Comparison of ENCODE assay signal across 12 mouse cellular contexts in genomic region chr10:81087021-81087420, GRCm38 (mm10). TPM values are rescaled to one million over a fixed set of nuclear protein-coding genes. Genes with fewer than 3 reads are reported as not detected.
A peak's percentile ranks its signal among the peaks of the same experiment; 100 is the strongest.
DNase-seq lines count a peak whose midpoint lies in the region; ATAC-seq and TF ChIP-seq lines count a peak whose summit lies in the region.
"Had no signal": no experiment of that assay in that cellular context is flagged by ENCODE, and none has a peak within 500 bp of the region (broad histone marks: within the 10 kb centered on the region; RNA-seq: fewer than 3 reads in every experiment).

No protein-coding gene starts in this region.

- no peaks in the 10 kb centered on the region for H3K27me3 ChIP-seq in kidney, embryonic 15.5 days
- H3K27me3 ChIP-seq in E14TG2a.4 (ENCODE audit: insufficient read depth, low read length), result no peaks in the 10 kb centered on the region
- H3K27me3 ChIP-seq: embryonic facial prominence, embryonic 12.5 days; midbrain, embryonic 15.5 days had no signal

- H3K4me2 ChIP-seq in kidney, embryonic 15.5 days, result no peak overlapping the region
- H3K4me2 ChIP-seq: embryonic facial prominence, embryonic 12.5 days; hindbrain, embryonic 12.5 days; midbrain, embryonic 15.5 days had no signal

- H3K4me3 ChIP-seq in kidney, embryonic 15.5 days (replicated peaks), result no peak overlapping the region
- H3K4me3 ChIP-seq in E14TG2a.4 (replicated peaks; ENCODE audit: low read length), result no peak overlapping the region
- H3K4me3 ChIP-seq in bone marrow, adult 2 months (replicated peaks; ENCODE audit: control insufficient read depth, low read depth, low read length), result no peak overlapping the region
- H3K4me3 ChIP-seq: embryonic facial prominence, embryonic 12.5 days; hindbrain, embryonic 12.5 days; midbrain, embryonic 15.5 days had no signal

- WGBS in kidney, embryonic 15.5 days, result 53% methylated on average over 2 of the region's 2 CpGs
- 67% methylated on average over 2 of the region's 2 CpGs for WGBS in bone marrow, adult 2 months

- DNase-seq in kidney, postnatal 36 days, result peak; percentile 29 to 59
- DNase-seq in naive thymus-derived CD4-positive, alpha-beta T cell, adult 2 months (ENCODE audit: low read depth), result peak; percentile 63
- DNase-seq in left cerebral cortex, postnatal 4 days, result no peak
- no peak for DNase-seq in left cerebral cortex, adult 9 months (ENCODE audit: low spot score in 2 of 2)
- DNase-seq: adrenal gland, postnatal 10 days had no signal

- H3K9ac ChIP-seq in kidney, embryonic 15.5 days, result no peak overlapping the region
- H3K9ac ChIP-seq: embryonic facial prominence, embryonic 12.5 days; hindbrain, embryonic 12.5 days; midbrain, embryonic 15.5 days had no signal

- H3K36me3 ChIP-seq in kidney, embryonic 15.5 days, result peaks cover 10% of the 10 kb centered on the region
- peaks cover 18% of the 10 kb centered on the region for H3K36me3 ChIP-seq in E14TG2a.4 (ENCODE audit: insufficient read depth, low read length)

- TF ChIP-seq POLR2A in bone marrow, adult 2 months (IDR thresholded peaks at IDR 0.05; ENCODE audit: borderline replicate concordance, control insufficient read depth, low read depth, low read length), result no peak

- no peak overlapping the region for H3K27ac ChIP-seq in kidney, embryonic 15.5 days
- H3K27ac ChIP-seq in bone marrow, adult 2 months (ENCODE audit: control insufficient read depth, insufficient read depth, low read depth, low read length, poor library complexity), result no peak overlapping the region
- H3K27ac ChIP-seq: embryonic facial prominence, embryonic 12.5 days; hindbrain, embryonic 12.5 days; midbrain, embryonic 15.5 days had no signal

- H3K9me3 ChIP-seq in kidney, embryonic 15.5 days (replicated peaks), result no peaks in the 10 kb centered on the region
- H3K9me3 ChIP-seq in E14TG2a.4 (ENCODE audit: low read length), result no peaks in the 10 kb centered on the region
- H3K9me3 ChIP-seq: embryonic facial prominence, embryonic 12.5 days; hindbrain, embryonic 12.5 days; midbrain, embryonic 15.5 days had no signal

- 0 out of 2 replicates have a peak, but pooled peaks cover 4% of the 10 kb centered on the region for H3K4me1 ChIP-seq in kidney, embryonic 15.5 days
- peaks cover 44% of the 10 kb centered on the region for H3K4me1 ChIP-seq in E14TG2a.4 (replicated peaks; ENCODE audit: low read depth, low read length)
- H3K4me1 ChIP-seq in bone marrow, adult 2 months (ENCODE audit: control insufficient read depth, insufficient read depth, low read length), result no peaks in the 10 kb centered on the region
- H3K4me1 ChIP-seq: midbrain, embryonic 15.5 days had no signal

- TF ChIP-seq CTCF in E14TG2a.4 (conservative IDR thresholded peaks at IDR 0.05; ENCODE audit: low read length), result peak; percentile 58
- TF ChIP-seq CTCF in bone marrow, adult 2 months (IDR thresholded peaks at IDR 0.05; ENCODE audit: control insufficient read depth, insufficient read depth, low read length), result peak; percentile 56

- intact Hi-C loops in left cerebral cortex, postnatal 4 days (cut with DNase I), result no loop called here

- ATAC-seq in kidney, embryonic 15.5 days (replicated peaks; ENCODE audit: low FRiP score), result no peak
- ATAC-seq in erythroid progenitor cell, adult 5-6 weeks (replicated peaks; ENCODE audit: low FRiP score, poor library complexity, severe bottlenecking), result no peak
- ATAC-seq: midbrain, embryonic 15.5 days had no signal

RNA-seq across cellular contexts. Expression of gene Creb3l3, which starts 11.7 kb away (rescaled TPM):
- polyA plus RNA-seq in kidney, embryonic 15.5 days (2015; fragmentation: Nextera tagmentation; extraction: Ambion mirVana), result 0.64 and 0.77 TPM in 2 replicates
- polyA plus RNA-seq in bone marrow, adult 2 months (2011; ENCODE audit: insufficient read depth, insufficient read length, low replicate concordance, missing spikeins), result 0.87 TPM in 1 of 2 replicates, not detected in the other
- total RNA-seq in left cerebral cortex, postnatal 4 days (2021), result under 1 TPM; 0.22 to 0.60 TPM
- total RNA-seq in erythroid progenitor cell, adult 5-6 weeks (2015; ENCODE audit: low replicate concordance), result not detected in 2 replicates
- total RNA-seq in erythroid progenitor cell, adult 5-6 weeks (2017; ENCODE audit: low replicate concordance), result not detected in 2 replicates

RNA-seq across cellular contexts. Expression of gene Thop1, which starts 17.2 kb away (rescaled TPM):
- polyA plus RNA-seq in kidney, embryonic 15.5 days (2015; fragmentation: Nextera tagmentation; extraction: Ambion mirVana), result 62.5 and 67.4 TPM in 2 replicates
- 10.3 and 16.7 TPM in 2 replicates for polyA plus RNA-seq in bone marrow, adult 2 months (2011; ENCODE audit: insufficient read depth, insufficient read length, low replicate concordance, missing spikeins)
- total RNA-seq in left cerebral cortex, postnatal 4 days (2021), result 10 to 100 TPM; 53.6 to 56.5 TPM
- 2.9 and 4.3 TPM in 2 replicates for total RNA-seq in erythroid progenitor cell, adult 5-6 weeks (2015; ENCODE audit: low replicate concordance)
- total RNA-seq in erythroid progenitor cell, adult 5-6 weeks (2017; ENCODE audit: low replicate concordance), result 3.2 and 22.8 TPM in 2 replicates

RNA-seq across cellular contexts. Expression of gene Map2k2, which starts 18.7 kb away (rescaled TPM):
- polyA plus RNA-seq in kidney, embryonic 15.5 days (2015; fragmentation: Nextera tagmentation; extraction: Ambion mirVana), result 182 and 202 TPM in 2 replicates
- polyA plus RNA-seq in bone marrow, adult 2 months (2011; ENCODE audit: insufficient read depth, insufficient read length, low replicate concordance, missing spikeins), result 57.6 and 108 TPM in 2 replicates
- 100 to 1,000 TPM; 153 to 167 TPM for total RNA-seq in left cerebral cortex, postnatal 4 days (2021)
- 36.4 and 39.4 TPM in 2 replicates for total RNA-seq in erythroid progenitor cell, adult 5-6 weeks (2015; ENCODE audit: low replicate concordance)
- 54.0 and 71.5 TPM in 2 replicates for total RNA-seq in erythroid progenitor cell, adult 5-6 weeks (2017; ENCODE audit: low replicate concordance)

RNA-seq across cellular contexts. Expression of gene Sgta, which starts 27.0 kb away (rescaled TPM):
- polyA plus RNA-seq in kidney, embryonic 15.5 days (2015; fragmentation: Nextera tagmentation; extraction: Ambion mirVana), result 201 and 226 TPM in 2 replicates
- 26.2 and 52.3 TPM in 2 replicates for polyA plus RNA-seq in bone marrow, adult 2 months (2011; ENCODE audit: insufficient read depth, insufficient read length, low replicate concordance, missing spikeins)
- total RNA-seq in left cerebral cortex, postnatal 4 days (2021), result 100 to 1,000 TPM; 193 to 199 TPM
- 13.0 and 22.2 TPM in 2 replicates for total RNA-seq in erythroid progenitor cell, adult 5-6 weeks (2015; ENCODE audit: low replicate concordance)
- 13.8 and 16.6 TPM in 2 replicates for total RNA-seq in erythroid progenitor cell, adult 5-6 weeks (2017; ENCODE audit: low replicate concordance)

RNA-seq across cellular contexts. Expression of gene Zbtb7a, which starts 48.0 kb away (rescaled TPM):
- 25.6 and 26.6 TPM in 2 replicates for polyA plus RNA-seq in kidney, embryonic 15.5 days (2015; fragmentation: Nextera tagmentation; extraction: Ambion mirVana)
- polyA plus RNA-seq in bone marrow, adult 2 months (2011; ENCODE audit: insufficient read depth, insufficient read length, low replicate concordance, missing spikeins), result 28.2 and 31.0 TPM in 2 replicates
- 10 to 100 TPM; 23.3 to 24.7 TPM for total RNA-seq in left cerebral cortex, postnatal 4 days (2021)
- 31.7 and 33.1 TPM in 2 replicates for total RNA-seq in erythroid progenitor cell, adult 5-6 weeks (2015; ENCODE audit: low replicate concordance)
- total RNA-seq in erythroid progenitor cell, adult 5-6 weeks (2017; ENCODE audit: low replicate concordance), result 23.1 and 33.2 TPM in 2 replicates

Comparison
In these comparisons a context has a peak if more than half of its experiments do, and no peak if none do; other contexts are left out.
1. DNase-seq: peak in kidney, postnatal 36 days (2 of 2) and naive thymus-derived CD4-positive, alpha-beta T cell, adult 2 months (single experiment); none in left cerebral cortex, postnatal 4 days (single experiment) and left cerebral cortex, adult 9 months (0 of 2).